Mouse (Mus musculus) ES-Bruce4 (cell line): ENCODE results near the gene Dock9. TPM values are rescaled to one million over a fixed set of nuclear protein-coding genes. Genes with fewer than 3 reads are reported as not detected.
"Not testable (repeated sequence)": the region's sequence is repeated elsewhere in the genome, so short reads cannot be mapped to it uniquely, and the experiment has no call there.

Source experiments
- H3K27ac ChIP-seq: 2 replicates; pipeline ENCODE4 v1.5.1; 2012; ENCODE audit warnings: low read length, inconsistent platforms; ENCODE audit not compliant: insufficient read depth
- H3K27me3 ChIP-seq: 2 replicates; pipeline ENCODE4 v1.6.1; 2012; ENCODE audit warnings: mild to moderate bottlenecking, low read length, inconsistent platforms; ENCODE audit not compliant: control insufficient read depth, poor library complexity, insufficient read depth, severe bottlenecking
- H3K36me3 ChIP-seq: 2 replicates; pipeline ENCODE4 v1.6.1; 2012; ENCODE audit warnings: inconsistent platforms, mild to moderate bottlenecking, low read length, moderate library complexity; ENCODE audit not compliant: control insufficient read depth, poor library complexity, insufficient read depth, severe bottlenecking
- H3K4me1 ChIP-seq: one replicate; pipeline ENCODE4 v1.8.1; 2011; ENCODE audit warnings: low read length; ENCODE audit not compliant: control insufficient read depth, insufficient read depth
- H3K4me3 ChIP-seq: 2 replicates; pipeline ENCODE4 v1.5.1; 2011; ENCODE audit warnings: low read depth, mild to moderate bottlenecking, low read length
- H3K9ac ChIP-seq: 2 replicates; pipeline ENCODE4 v1.6.1; 2012; ENCODE audit warnings: low read depth, mild to moderate bottlenecking, inconsistent platforms; ENCODE audit not compliant: poor library complexity, severe bottlenecking
- H3K9me3 ChIP-seq: replicated peaks from 2 replicates; pipeline ENCODE4 v1.6.1; 2012; ENCODE audit warnings: mild to moderate bottlenecking, low read length, inconsistent platforms; ENCODE audit not compliant: control insufficient read depth, poor library complexity, insufficient read depth, severe bottlenecking
- CTCF ChIP-seq: IDR thresholded peaks from one replicate; pipeline ENCODE4 v1.8.1; 2011; ENCODE audit warnings: low read depth, low read length
- EP300 ChIP-seq: IDR thresholded peaks from 2 replicates; pipeline ENCODE4 v1.6.1; 2011; ENCODE audit warnings: low read depth, low read length; ENCODE audit not compliant: insufficient read depth
- POLR2A ChIP-seq: IDR thresholded peaks from one replicate; pipeline ENCODE4 v1.8.1; 2011; ENCODE audit warnings: low read length; ENCODE audit not compliant: insufficient read depth
- polyA plus RNA-seq: library from polyadenylated mRNA; stranded (reverse); fragments of >200 nt; gene quantifications from 2 replicates; pipeline ENCODE4 v1.2.4, GENCODE M21; 2011; ENCODE audit warnings: low read depth; ENCODE audit not compliant: missing spikeins, insufficient read depth, insufficient read length

Gene Dock9
- polyA plus RNA-seq, 1 experiment: 21.0 TPM

- no peak for TF ChIP-seq EP300
- TF ChIP-seq POLR2A: no peak
- TF ChIP-seq CTCF: no peak
- Histone ChIP-seq H3K9ac (no peak overlapping the region), H3K27me3 (no peaks in the 10 kb centered on the region), H3K4me3 (no peak overlapping the region), H3K36me3 (no peaks in the 10 kb centered on the region), H3K4me1 (no peaks in the 10 kb centered on the region), H3K27ac (no peak overlapping the region), H3K9me3 (no peaks in the 10 kb centered on the region)
These were observed 165.7 kb downstream of the Dock9 start for GRCm38 (mm10) chr14:121631934-121632333.

GRCm38 (mm10) chr14:121626741-121627140 lies 170.9 kb downstream of the Dock9 start:
- H3K9ac ChIP-seq: no peak overlapping the region
- TF ChIP-seq POLR2A (no peak), EP300 (no peak), CTCF (no peak)
- no peaks in the 10 kb centered on the region for H3K4me1 ChIP-seq
- H3K27ac ChIP-seq: no peak overlapping the region
- no peaks in the 10 kb centered on the region for H3K9me3 ChIP-seq
- no peaks in the 10 kb centered on the region for H3K36me3 ChIP-seq
- H3K4me3 ChIP-seq: no peak overlapping the region
- no peaks in the 10 kb centered on the region for H3K27me3 ChIP-seq

GRCm38 (mm10) chr14:121623996-121624542 lies 173.6 kb downstream of the Dock9 start:
- H3K4me1 ChIP-seq, H3K9ac ChIP-seq, H3K4me3 ChIP-seq, H3K36me3 ChIP-seq, H3K9me3 ChIP-seq, H3K27ac ChIP-seq, H3K27me3 ChIP-seq: not testable (repeated sequence)

GRCm38 (mm10) chr14:121621806-121622205 lies 175.8 kb downstream of the Dock9 start:
- H3K9me3 ChIP-seq: no peaks in the 10 kb centered on the region
- H3K27ac ChIP-seq: no peak overlapping the region
- no peak overlapping the region for H3K4me3 ChIP-seq
- no peaks in the 10 kb centered on the region for H3K4me1 ChIP-seq
- no peaks in the 10 kb centered on the region for H3K36me3 ChIP-seq
- TF ChIP-seq EP300 (no peak), POLR2A (no peak), CTCF (no peak)
- H3K9ac ChIP-seq: no peak overlapping the region
- H3K27me3 ChIP-seq: no peaks in the 10 kb centered on the region

GRCm38 (mm10) chr14:121620567-121620966 lies 177.1 kb downstream of the Dock9 start:
- Histone ChIP-seq H3K4me1 (no peaks in the 10 kb centered on the region), H3K27ac (no peak overlapping the region)
- no peak for TF ChIP-seq CTCF
- TF ChIP-seq POLR2A: no peak
- no peak for TF ChIP-seq EP300

GRCm38 (mm10) chr14:121620157-121620556 lies 177.5 kb downstream of the Dock9 start:
- Histone ChIP-seq H3K9me3 (no peaks in the 10 kb centered on the region), H3K27ac (no peak overlapping the region), H3K36me3 (no peaks in the 10 kb centered on the region), H3K27me3 (no peaks in the 10 kb centered on the region), H3K4me3 (no peak overlapping the region), H3K4me1 (no peaks in the 10 kb centered on the region), H3K9ac (no peak overlapping the region)
- TF ChIP-seq CTCF (no peak), EP300 (no peak), POLR2A (no peak)

More at GRCm38 (mm10) chr14:121620567-121620966, 177.1 kb downstream of the Dock9 start:
- H3K4me3 ChIP-seq: no peak overlapping the region
- no peaks in the 10 kb centered on the region for H3K9me3 ChIP-seq
- H3K9ac ChIP-seq: no peak overlapping the region
- H3K36me3 ChIP-seq: no peaks in the 10 kb centered on the region
- H3K27me3 ChIP-seq: no peaks in the 10 kb centered on the region
